In genomic region chr10:94068701-94069100, GRCm38 (mm10) we compare ENCODE assay signal across 9 mouse cellular contexts. TPM values are rescaled to one million over a fixed set of nuclear protein-coding genes. Genes with fewer than 3 reads are reported as not detected.
A peak's percentile ranks its signal among the peaks of the same experiment; 100 is the strongest.
DNase-seq lines count a peak whose midpoint lies in the region; ATAC-seq lines count a peak whose summit lies in the region.
"Had no signal": no experiment of that assay in that cellular context is flagged by ENCODE, and none has a peak within 500 bp of the region (broad histone marks: within the 10 kb centered on the region; RNA-seq: fewer than 3 reads in every experiment).

No protein-coding gene starts in this region.

- 75% methylated on average over 5 of the region's 5 CpGs for WGBS in liver, embryonic 12.5 days (ENCODE audit: insufficient replicate concordance)
- 94% methylated on average over 5 of the region's 5 CpGs for WGBS in midbrain, embryonic 13.5 days

- H3K9ac ChIP-seq in liver, embryonic 12.5 days, result no peak overlapping the region
- H3K9ac ChIP-seq in midbrain, embryonic 13.5 days (replicated peaks), result no peak overlapping the region

- H3K27me3 ChIP-seq in liver, embryonic 12.5 days (replicated peaks), result no peaks in the 10 kb centered on the region
- no peaks in the 10 kb centered on the region for H3K27me3 ChIP-seq in midbrain, embryonic 13.5 days

- H3K36me3 ChIP-seq in liver, embryonic 12.5 days, result 0 out of 2 replicates have a peak, but pooled peaks cover 3% of the 10 kb centered on the region
- H3K36me3 ChIP-seq in midbrain, embryonic 13.5 days, result no peaks in the 10 kb centered on the region

- no peaks in the 10 kb centered on the region for H3K9me3 ChIP-seq in liver, embryonic 12.5 days (replicated peaks)
- no peaks in the 10 kb centered on the region for H3K9me3 ChIP-seq in midbrain, embryonic 13.5 days

- H3K4me3 ChIP-seq in liver, embryonic 12.5 days, result no peak overlapping the region
- no peak overlapping the region for H3K4me3 ChIP-seq in midbrain, embryonic 13.5 days (replicated peaks)

- intact Hi-C loops in heart, postnatal 14 days (cut with DNase I), result no loop called here

- peak; percentile 17 for DNase-seq in layer of hippocampus, adult 11-12 months (ENCODE audit: low spot score)
- DNase-seq in layer of hippocampus, adult 9-10 months (ENCODE audit: low spot score), result no peak
- peak; percentile 58 to 65 for DNase-seq in cerebellum, postnatal 25 days
- DNase-seq in heart, postnatal 14 days, result peak; percentile 35 to 50
- no peak for DNase-seq in spleen, adult 18-20 months
- DNase-seq: midbrain, embryonic 14.5 days; retina, postnatal 1 day had no signal

- H3K4me2 ChIP-seq in liver, embryonic 12.5 days, result no peak overlapping the region
- H3K4me2 ChIP-seq in midbrain, embryonic 13.5 days (replicated peaks), result no peak overlapping the region

- ATAC-seq in liver, embryonic 12.5 days, result peak; percentile 14; the same call in 1 of the 2 replicates
- no peak for ATAC-seq in midbrain, embryonic 13.5 days

- H3K4me1 ChIP-seq in liver, embryonic 12.5 days, result peaks cover 51% of the 10 kb centered on the region
- no peaks in the 10 kb centered on the region for H3K4me1 ChIP-seq in midbrain, embryonic 13.5 days (replicated peaks)

- H3K27ac ChIP-seq in liver, embryonic 12.5 days, result peak overlapping the region; percentile 12; the same call in 1 of the 2 replicates
- H3K27ac ChIP-seq in midbrain, embryonic 13.5 days, result no peak overlapping the region

RNA-seq across cellular contexts. Expression of gene Fgd6, which starts 32.9 kb away (rescaled TPM):
- 1 to 10 TPM; 6.9 to 7.3 TPM for total RNA-seq in heart, postnatal 14 days (2021)
- 3.5 and 3.7 TPM in 2 replicates for polyA plus RNA-seq in liver, embryonic 12.5 days (2016; fragmentation: Nextera tagmentation; extraction: Ambion mirVana)
- 2.5 and 2.7 TPM in 2 replicates for polyA plus RNA-seq in midbrain, embryonic 13.5 days (2015; fragmentation: Nextera tagmentation; extraction: Ambion mirVana)

RNA-seq across cellular contexts. Expression of gene Vezt, which starts 33.1 kb away (rescaled TPM):
- total RNA-seq in heart, postnatal 14 days (2021), result 10 to 100 TPM; 34.9 to 35.3 TPM
- 13.3 and 16.5 TPM in 2 replicates for polyA plus RNA-seq in liver, embryonic 12.5 days (2016; fragmentation: Nextera tagmentation; extraction: Ambion mirVana)
- 66.4 and 69.9 TPM in 2 replicates for polyA plus RNA-seq in midbrain, embryonic 13.5 days (2015; fragmentation: Nextera tagmentation; extraction: Ambion mirVana)

Comparison
In these comparisons a context has a peak if more than half of its experiments do, and no peak if none do; other contexts are left out.
1. DNase-seq: peak in layer of hippocampus, adult 11-12 months (single experiment), cerebellum, postnatal 25 days (2 of 2) and heart, postnatal 14 days (2 of 2); none in layer of hippocampus, adult 9-10 months (single experiment) and spleen, adult 18-20 months (0 of 2).